Mouse (Mus musculus) hindbrain, embryonic 11.5 days (tissue): Measurements from ENCODE around the gene Cox4i1. TPM values are rescaled to one million over a fixed set of nuclear protein-coding genes. Genes with fewer than 3 reads are reported as not detected.
A peak's percentile ranks its signal among the peaks of the same experiment; 100 is the strongest.

Experiments used
- ATAC-seq: fragments of 200-750 bp; cut with Nextera tagmentation; 2 replicates; pipeline ENCODE4 v1.8.0; 2017; ENCODE audit warnings: mild to moderate bottlenecking, moderate TSS enrichment, moderate library complexity; ENCODE audit not compliant: low FRiP score
- DNase-seq: peaks from one replicate; pipeline ENCODE4 v3.0.0-alpha.2; 2015; ENCODE audit warnings: low spot score
- H3K27ac ChIP-seq: fragments of 300-500 bp; sonication (generic); 2 replicates; pipeline ENCODE4 v1.5.1; 2014; ENCODE audit warnings: mild to moderate bottlenecking, low read depth, low read length
- H3K27me3 ChIP-seq: fragments of 300-500 bp; sonication (generic); 2 replicates; pipeline ENCODE4 v1.6.1; 2014; ENCODE audit warnings: mild to moderate bottlenecking, low read length, moderate library complexity, mixed read lengths; ENCODE audit not compliant: control insufficient read depth, insufficient read depth
- H3K36me3 ChIP-seq: fragments of 300-500 bp; sonication (generic); 2 replicates; pipeline ENCODE4 v1.6.1; 2014; ENCODE audit warnings: mild to moderate bottlenecking, low read length, moderate library complexity, mixed read lengths; ENCODE audit not compliant: control insufficient read depth, insufficient read depth
- H3K4me1 ChIP-seq: fragments of 300-500 bp; sonication (generic); replicated peaks from 2 replicates; pipeline ENCODE4 v1.6.1; 2014; ENCODE audit warnings: low read length, mixed read lengths; ENCODE audit not compliant: control insufficient read depth, insufficient read depth
- H3K4me2 ChIP-seq: fragments of 300-500 bp; sonication (generic); replicated peaks from 2 replicates; pipeline ENCODE4 v1.6.1; 2014; ENCODE audit warnings: mild to moderate bottlenecking, low read depth, low read length
- H3K4me3 ChIP-seq: fragments of 300-500 bp; sonication (generic); 2 replicates; pipeline ENCODE4 v1.5.1; 2014; ENCODE audit warnings: low read depth, low read length
- H3K9ac ChIP-seq: fragments of 300-500 bp; sonication (generic); 2 replicates; pipeline ENCODE4 v1.6.1; 2014; ENCODE audit warnings: low read depth, low read length
- H3K9me3 ChIP-seq: fragments of 300-500 bp; sonication (generic); 2 replicates; pipeline ENCODE4 v1.6.1; 2016; ENCODE audit warnings: low read length; ENCODE audit not compliant: control insufficient read depth
- WGBS: fragments of 180-500 bp; shearing (Covaris S2); extraction: QIAGEN DNeasy Blood & Tissue Kit; methylation state at CpG from one replicate; pipeline ENCODE4 v1.1.7; 2014; 5-methylcytosine and 5-hydroxymethylcytosine counted together
- polyA plus RNA-seq: library from polyadenylated mRNA; unstranded; fragments of >200 nt; fragmentation: Nextera tagmentation; extraction: Ambion mirVana; gene quantifications from 2 replicates; pipeline ENCODE4 v1.2.1, GENCODE M21; 2014

The Cox4i1 gene
- polyA plus RNA-seq, result 977 and 997 TPM in 2 replicates

DNA sequence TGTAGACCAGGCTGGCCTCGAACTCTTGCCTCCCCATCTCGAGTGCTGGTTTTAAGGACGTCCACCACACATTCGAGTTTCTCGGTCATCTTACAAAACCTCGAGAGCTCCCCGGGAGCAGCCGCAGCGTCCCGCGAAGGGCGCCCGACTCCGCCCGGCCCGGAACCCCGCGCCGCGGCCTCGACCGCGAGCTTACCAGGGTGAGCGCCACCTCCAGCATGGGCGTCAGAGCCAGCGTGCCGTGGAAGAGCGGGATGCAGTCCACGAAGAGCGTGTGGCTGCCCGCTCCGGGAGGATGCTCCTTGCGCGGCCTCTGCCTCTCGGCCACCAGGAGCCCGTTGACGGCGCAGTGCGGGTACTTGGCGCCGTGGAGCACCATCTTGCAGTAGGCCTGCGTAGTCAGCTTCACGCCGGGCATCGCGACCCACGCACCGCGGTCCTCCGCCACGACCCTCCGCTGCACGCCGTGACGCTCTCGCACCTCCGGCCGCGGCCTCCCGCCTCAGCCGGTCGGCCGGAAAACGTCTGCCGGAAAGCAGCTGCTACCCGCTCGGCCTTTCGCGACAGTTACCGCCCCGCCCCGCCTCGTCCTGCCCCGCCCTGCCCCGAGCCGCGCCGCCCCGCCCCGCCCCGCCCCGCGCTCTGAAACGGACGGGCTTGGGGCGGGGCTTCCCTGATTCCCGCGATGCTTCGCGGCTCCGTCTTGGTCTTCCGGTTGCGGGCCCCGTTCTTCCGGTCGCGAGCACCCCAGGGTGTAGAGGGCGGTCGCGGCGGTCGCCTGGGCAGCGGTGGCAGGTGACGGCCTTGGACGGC, at the start of gene Cox4i1, which contains the start of gene Gm27021:
Cox4i1 (plus strand) TSS at position 662 of the 813 bp plus-strand sequence.
Gm27021 (minus strand) TSS at position 519 of the 813 bp plus-strand sequence.
- H3K4me3 ChIP-seq, result peak within 1 kb of the TSS; percentile 94
- ATAC-seq (peak; percentile 93), DNase-seq (peak; percentile 95)
- H3K4me2 ChIP-seq, result peak within 1 kb of the TSS; percentile 91
- H3K27me3 ChIP-seq, result no peaks in the 10 kb centered on the region
- H3K9ac ChIP-seq, result peak within 1 kb of the TSS; percentile 95
- under 1% methylated on average over 70 of the region's 105 CpGs for WGBS
- H3K4me1 ChIP-seq, result peaks cover 8% of the 10 kb centered on the region
- H3K27ac ChIP-seq, result peak within 1 kb of the TSS; percentile 82
- H3K36me3 ChIP-seq, result peaks cover under 1% of the 10 kb centered on the region; the same call in 1 of the 2 replicates
- no peaks in the 10 kb centered on the region for H3K9me3 ChIP-seq

DNA sequence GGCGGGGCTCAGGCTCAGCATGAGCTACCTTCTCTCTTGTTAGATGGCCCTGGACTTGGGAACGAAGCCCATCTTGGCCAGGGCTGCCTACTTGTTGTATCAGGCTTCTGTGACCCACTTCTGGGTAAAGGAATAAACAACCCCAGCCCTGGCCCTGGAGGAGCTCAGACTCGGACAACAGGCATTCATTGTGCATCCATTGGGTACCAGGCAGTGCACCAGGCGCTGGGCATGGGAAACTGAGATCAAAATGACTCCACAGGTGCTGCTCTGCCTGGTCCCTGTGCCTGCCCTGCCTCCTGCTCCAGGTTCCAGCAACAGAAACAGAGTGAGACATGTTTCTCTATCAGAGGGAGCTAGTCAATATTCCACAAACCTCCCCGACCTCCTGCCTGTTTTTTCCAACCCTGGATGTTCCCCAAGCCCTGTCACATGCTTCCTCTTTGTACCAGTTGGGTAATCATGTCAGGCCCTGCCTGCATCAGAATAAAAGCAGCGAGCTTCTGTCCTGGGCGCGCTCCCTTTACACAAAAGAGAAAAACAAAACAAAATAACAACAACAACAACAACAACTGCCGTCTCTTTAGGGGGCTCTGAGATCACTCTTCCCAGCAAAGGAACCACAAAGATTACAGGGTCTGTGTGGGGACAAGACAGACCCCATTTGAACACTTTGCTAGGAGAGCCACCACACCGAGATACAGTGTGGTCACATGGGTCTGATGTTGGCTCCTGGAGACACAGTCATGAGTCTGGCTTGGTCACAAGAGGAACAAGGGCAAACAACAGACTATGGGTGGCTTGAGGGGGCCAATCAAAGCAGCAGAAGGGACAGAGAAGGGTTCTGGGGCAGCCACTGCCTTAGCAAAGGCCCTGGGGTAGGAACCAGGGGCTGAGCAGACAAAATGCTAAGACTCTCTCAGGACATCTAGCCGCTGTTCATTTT, 48.5 kb upstream of the Cox4i1 start:
- 77% methylated on average over 11 of the region's 11 CpGs for WGBS
- Histone ChIP-seq H3K9ac (no peak overlapping the region), H3K27me3 (no peaks in the 10 kb centered on the region), H3K36me3 (no peaks in the 10 kb centered on the region), H3K9me3 (no peaks in the 10 kb centered on the region), H3K4me3 (no peak overlapping the region), H3K4me2 (no peak overlapping the region), H3K4me1 (peaks cover 15% of the 10 kb centered on the region), H3K27ac (no peak overlapping the region)
- no peak for ATAC-seq
- DNase-seq, result no peak

DNA sequence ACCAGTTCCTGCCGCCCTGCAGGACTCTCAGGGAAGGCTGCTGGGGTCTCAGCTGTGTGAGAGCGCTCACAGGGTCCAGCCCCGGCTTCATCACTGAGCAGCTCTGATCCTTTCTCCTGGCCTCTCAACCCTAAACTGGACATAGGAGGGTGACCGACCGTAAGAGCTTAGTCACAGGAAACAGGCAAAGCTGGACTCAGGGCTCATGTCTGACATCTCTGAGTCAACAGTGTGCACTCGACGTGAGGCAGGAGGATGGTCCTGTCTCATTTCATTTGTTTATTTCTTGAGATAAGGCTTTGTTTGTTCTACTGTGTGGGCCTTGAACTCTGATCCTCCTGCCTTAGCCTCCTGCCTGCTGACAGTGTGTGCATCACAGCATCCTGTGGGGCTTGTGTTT, 47.6 kb upstream of the Cox4i1 start:
- no peaks in the 10 kb centered on the region for H3K9me3 ChIP-seq
- H3K9ac ChIP-seq, result no peak overlapping the region
- no peaks in the 10 kb centered on the region for H3K27me3 ChIP-seq
- ATAC-seq (no peak), DNase-seq (no peak)
- WGBS, result 53% methylated on average over 7 of the region's 7 CpGs
- H3K4me3 ChIP-seq, result no peak overlapping the region
- H3K36me3 ChIP-seq, result no peaks in the 10 kb centered on the region
- H3K4me2 ChIP-seq, result no peak overlapping the region
- no peak overlapping the region for H3K27ac ChIP-seq
- H3K4me1 ChIP-seq, result peaks cover 15% of the 10 kb centered on the region

GRCm38 (mm10) chr8:120622161-120622560, 45.9 kb upstream of the Cox4i1 start:
- Histone ChIP-seq H3K27me3 (no peaks in the 10 kb centered on the region), H3K4me1 (peaks cover 10% of the 10 kb centered on the region), H3K4me2 (no peak overlapping the region), H3K4me3 (no peak overlapping the region), H3K27ac (no peak overlapping the region), H3K9ac (no peak overlapping the region), H3K36me3 (no peaks in the 10 kb centered on the region), H3K9me3 (no peaks in the 10 kb centered on the region)
- no peak for ATAC-seq
- 69% methylated on average over 14 of the region's 14 CpGs for WGBS
- DNase-seq, result no peak

DNA sequence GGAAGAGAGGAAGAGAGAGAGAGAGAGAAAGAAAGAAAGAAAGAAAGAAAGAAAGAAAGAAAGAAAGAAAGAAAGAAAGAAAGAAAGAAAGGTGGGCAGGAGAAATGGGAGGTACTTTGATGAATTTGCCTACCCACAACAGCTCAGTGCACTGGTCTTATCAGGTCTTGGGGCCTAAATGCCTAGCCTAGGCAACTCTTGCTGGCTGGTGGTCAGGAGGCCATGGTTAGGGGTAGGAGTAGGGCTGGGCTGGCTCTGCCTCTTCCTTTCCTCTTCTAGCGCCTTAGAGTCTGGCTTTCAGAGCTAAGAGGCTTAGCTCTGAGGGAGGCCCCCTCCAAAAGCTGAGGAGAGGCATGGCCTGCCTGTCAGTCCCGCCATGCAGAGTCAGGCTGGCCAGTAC, 44.4 kb upstream of the Cox4i1 start:
- H3K9ac ChIP-seq, result no peak overlapping the region
- no peaks in the 10 kb centered on the region for H3K27me3 ChIP-seq
- 28% methylated on average over 2 of the region's 2 CpGs for WGBS
- H3K4me1 ChIP-seq, result peaks cover 6% of the 10 kb centered on the region
- DNase-seq, result no peak
- H3K36me3 ChIP-seq, result no peaks in the 10 kb centered on the region
- H3K4me3 ChIP-seq, result no peak overlapping the region
- no peak overlapping the region for H3K4me2 ChIP-seq
- H3K27ac ChIP-seq, result no peak overlapping the region
- H3K9me3 ChIP-seq, result no peaks in the 10 kb centered on the region
- ATAC-seq, result no peak

- DNase-seq (no peak), ATAC-seq (no peak)
- Histone ChIP-seq H3K4me2 (no peak overlapping the region), H3K9ac (no peak overlapping the region), H3K4me1 (peaks cover 6% of the 10 kb centered on the region), H3K4me3 (no peak overlapping the region), H3K36me3 (no peaks in the 10 kb centered on the region), H3K27ac (no peak overlapping the region), H3K9me3 (no peaks in the 10 kb centered on the region), H3K27me3 (no peaks in the 10 kb centered on the region)
- WGBS, result 53% methylated on average over 11 of the region's 11 CpGs
These were observed 41.6 kb upstream of the Cox4i1 start for GRCm38 (mm10) chr8:120626461-120626860.

GRCm38 (mm10) chr8:120627298-120627697, 40.7 kb upstream of the Cox4i1 start:
- no peaks in the 10 kb centered on the region for H3K27me3 ChIP-seq
- DNase-seq (no peak), ATAC-seq (no peak)
- H3K36me3 ChIP-seq, result no peaks in the 10 kb centered on the region
- WGBS, result 94% methylated on average over 5 of the region's 5 CpGs
- H3K9ac ChIP-seq, result no peak overlapping the region
- H3K4me3 ChIP-seq, result no peak overlapping the region
- no peak overlapping the region for H3K4me2 ChIP-seq
- H3K27ac ChIP-seq, result no peak overlapping the region
- H3K9me3 ChIP-seq, result no peaks in the 10 kb centered on the region
- no peaks in the 10 kb centered on the region for H3K4me1 ChIP-seq

- Histone ChIP-seq H3K9ac (no peak overlapping the region), H3K4me2 (no peak overlapping the region), H3K36me3 (no peaks in the 10 kb centered on the region), H3K27me3 (peaks cover 15% of the 10 kb centered on the region), H3K4me1 (peaks cover 9% of the 10 kb centered on the region; the same call in 1 of the 2 replicates), H3K27ac (no peak overlapping the region), H3K4me3 (no peak overlapping the region), H3K9me3 (no peaks in the 10 kb centered on the region)
- no peak for DNase-seq
- 45% methylated on average over 5 of the region's 5 CpGs for WGBS
- no peak for ATAC-seq
These were observed 38.0 kb upstream of the Cox4i1 start for GRCm38 (mm10) chr8:120630031-120630430.
